Mouse (Mus musculus): ENCODE data around the gene Stambpl1. TPM values are rescaled to one million over a fixed set of nuclear protein-coding genes. Genes with fewer than 3 reads are reported as not detected.
A peak's percentile ranks its signal among the peaks of the same experiment; 100 is the strongest.

Stambpl1 gene
- polyA plus RNA-seq, 1 experiment from 2014 or later: 1.6 TPM

DNA sequence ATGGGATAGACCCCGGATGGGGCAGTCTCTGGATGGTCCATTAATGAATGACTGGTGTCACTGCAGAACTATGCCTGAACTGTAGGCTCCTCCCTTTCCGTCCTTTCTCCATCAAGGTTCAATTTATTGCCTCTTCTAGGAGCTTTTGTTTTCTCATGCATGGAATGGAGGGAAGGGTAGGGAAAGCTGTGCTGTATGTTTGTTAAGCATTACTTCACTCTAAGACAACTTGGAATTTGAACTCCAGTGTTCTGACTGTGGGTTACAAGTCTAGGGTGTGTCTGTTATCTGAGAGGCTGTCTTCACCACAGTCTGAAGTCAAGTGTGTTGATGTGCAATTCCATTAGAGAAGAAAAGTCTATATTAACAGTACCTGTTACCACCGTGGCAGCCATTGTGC is 17.0 kb downstream of the Stambpl1 start:
- Histone ChIP-seq H3K4me2 (no peak overlapping the region), H3K4me3 (ENCODE audit: low read depth, low read length) (no peak overlapping the region), H3K9me3 (ENCODE audit: control insufficient read depth, low read length) (no peaks in the 10 kb centered on the region), H3K36me3 (ENCODE audit: control insufficient read depth, insufficient read depth, low read length) (no peaks in the 10 kb centered on the region), H3K27ac (ENCODE audit: low read depth, low read length) (no peak overlapping the region), H3K4me1 (ENCODE audit: control insufficient read depth, insufficient read depth, low read length) (no peaks in the 10 kb centered on the region), H3K9ac (ENCODE audit: low read length) (no peak overlapping the region), H3K27me3 (ENCODE audit: control insufficient read depth, insufficient read depth, low read length) (no peaks in the 10 kb centered on the region)
- DNase-seq (ENCODE audit: low spot score, missing footprints) (peak; percentile 17), ATAC-seq (ENCODE audit: low FRiP score) (no peak)
- WGBS: 73% methylated on average over 3 of the region's 3 CpGs

DNA sequence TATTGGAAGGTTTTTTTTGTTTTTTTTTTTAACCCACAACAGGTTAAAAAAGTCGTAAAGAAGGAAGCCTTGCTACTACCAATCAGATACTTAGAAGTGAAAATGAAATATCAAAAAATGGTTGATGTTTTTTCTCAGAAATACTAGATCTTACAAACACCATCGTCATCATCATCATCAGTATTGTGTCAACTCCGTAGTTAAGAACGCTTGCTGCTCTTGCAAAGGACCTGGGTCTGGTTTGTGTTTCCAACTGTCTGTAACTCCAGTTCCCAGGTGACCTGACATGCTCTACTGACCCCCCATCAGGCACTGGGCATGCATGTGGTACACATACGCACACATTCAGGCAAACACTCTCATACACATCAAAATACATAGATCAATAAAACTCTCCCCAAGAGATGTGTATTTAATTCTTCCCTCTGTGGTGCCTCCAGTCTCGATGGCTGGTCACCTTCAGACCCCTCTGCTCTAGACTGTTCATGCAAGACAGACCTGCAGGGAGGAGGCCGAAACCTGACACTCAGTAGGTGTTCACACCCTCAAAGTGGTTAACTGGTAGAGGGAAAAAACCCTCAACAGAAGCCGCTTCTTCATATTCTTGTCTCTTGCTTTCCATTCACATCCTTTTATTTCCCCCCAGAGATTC is 18.0 kb downstream of the Stambpl1 start:
- H3K4me3 ChIP-seq (ENCODE audit: low read depth, low read length): no peak overlapping the region
- no peaks in the 10 kb centered on the region for H3K36me3 ChIP-seq (ENCODE audit: control insufficient read depth, insufficient read depth, low read length)
- no peak overlapping the region for H3K4me2 ChIP-seq
- ATAC-seq (ENCODE audit: low FRiP score) (no peak), DNase-seq (ENCODE audit: low spot score, missing footprints) (peak; percentile 64)
- no peak overlapping the region for H3K27ac ChIP-seq (ENCODE audit: low read depth, low read length)
- H3K9ac ChIP-seq (ENCODE audit: low read length): no peak overlapping the region
- H3K9me3 ChIP-seq (ENCODE audit: control insufficient read depth, low read length): no peaks in the 10 kb centered on the region
- no peaks in the 10 kb centered on the region for H3K4me1 ChIP-seq (ENCODE audit: control insufficient read depth, insufficient read depth, low read length)
- WGBS: 84% methylated on average over 8 of the region's 8 CpGs
- H3K27me3 ChIP-seq (ENCODE audit: control insufficient read depth, insufficient read depth, low read length): no peaks in the 10 kb centered on the region

- no peaks in the 10 kb centered on the region for H3K27me3 ChIP-seq (ENCODE audit: control insufficient read depth, insufficient read depth, low read length)
Measured at GRCm38 (mm10) chr19:34210841-34211240, 18.8 kb downstream of the Stambpl1 start.

DNA sequence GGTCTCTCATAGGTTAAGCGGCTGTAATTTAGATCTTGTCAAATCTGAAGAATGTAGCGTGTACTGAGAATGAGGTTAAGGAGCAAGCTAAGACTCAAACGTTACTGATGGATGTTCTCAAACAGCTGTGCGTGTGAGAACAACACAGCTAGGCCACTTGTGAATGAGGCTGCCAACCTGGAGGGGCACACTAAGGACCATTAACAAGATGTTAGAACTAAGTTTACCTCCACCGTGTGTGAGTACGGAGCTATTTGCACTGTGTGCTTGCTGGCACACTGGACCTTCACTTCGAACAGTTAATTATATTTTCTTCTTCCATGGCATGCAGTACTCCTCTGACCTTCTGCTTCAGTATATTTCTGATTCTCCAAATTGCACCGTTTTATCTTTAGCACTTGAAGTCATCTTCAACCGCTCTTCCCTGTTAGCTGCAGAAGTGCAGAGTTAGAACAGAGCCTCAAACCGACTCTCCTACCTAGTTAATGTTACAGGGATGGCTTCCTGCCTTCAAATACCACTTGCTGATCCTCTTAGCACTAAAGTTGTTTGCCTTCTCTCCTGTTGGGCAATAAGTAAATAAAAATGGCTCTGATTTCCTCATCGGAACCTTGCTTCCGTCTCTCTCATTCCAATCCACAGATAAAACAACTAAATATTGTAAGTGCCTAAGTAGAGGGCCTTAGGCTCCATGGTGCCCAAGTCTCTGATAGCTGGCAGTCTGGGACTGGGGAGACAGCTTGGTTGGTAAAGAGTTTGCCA is 20.6 kb downstream of the Stambpl1 start:
- H3K4me3 ChIP-seq (ENCODE audit: low read depth, low read length): no peak overlapping the region
- no peaks in the 10 kb centered on the region for H3K4me1 ChIP-seq (ENCODE audit: control insufficient read depth, insufficient read depth, low read length)
- no peak overlapping the region for H3K9ac ChIP-seq (ENCODE audit: low read length)
- no peak overlapping the region for H3K27ac ChIP-seq (ENCODE audit: low read depth, low read length)
- WGBS: 86% methylated on average over 12 of the region's 12 CpGs
- no peak overlapping the region for H3K4me2 ChIP-seq
- no peaks in the 10 kb centered on the region for H3K27me3 ChIP-seq (ENCODE audit: control insufficient read depth, insufficient read depth, low read length)
- H3K36me3 ChIP-seq (ENCODE audit: control insufficient read depth, insufficient read depth, low read length): no peaks in the 10 kb centered on the region
- H3K9me3 ChIP-seq (ENCODE audit: control insufficient read depth, low read length): no peaks in the 10 kb centered on the region
- DNase-seq (ENCODE audit: low spot score, missing footprints): no peak
- ATAC-seq (ENCODE audit: low FRiP score): no peak

More at GRCm38 (mm10) chr19:34210841-34211240, 18.8 kb downstream of the Stambpl1 start:
- DNase-seq (ENCODE audit: low spot score, missing footprints) (peak; percentile 19), ATAC-seq (ENCODE audit: low FRiP score) (no peak)
- no peak overlapping the region for H3K9ac ChIP-seq (ENCODE audit: low read length)
- no peaks in the 10 kb centered on the region for H3K9me3 ChIP-seq (ENCODE audit: control insufficient read depth, low read length)
- H3K4me2 ChIP-seq: no peak overlapping the region
- 54% methylated on average over 2 of the region's 2 CpGs for WGBS
- H3K27ac ChIP-seq (ENCODE audit: low read depth, low read length): no peak overlapping the region
- H3K36me3 ChIP-seq (ENCODE audit: control insufficient read depth, insufficient read depth, low read length): no peaks in the 10 kb centered on the region
- H3K4me3 ChIP-seq (ENCODE audit: low read depth, low read length): no peak overlapping the region
- no peaks in the 10 kb centered on the region for H3K4me1 ChIP-seq (ENCODE audit: control insufficient read depth, insufficient read depth, low read length)

- H3K9me3 ChIP-seq (ENCODE audit: control insufficient read depth, low read length): no peaks in the 10 kb centered on the region
Measured at GRCm38 (mm10) chr19:34213251-34213645, 21.2 kb downstream of the Stambpl1 start.

GRCm38 (mm10) chr19:34214136-34214535 is 22.1 kb downstream of the Stambpl1 start:
- Histone ChIP-seq H3K27me3 (ENCODE audit: control insufficient read depth, insufficient read depth, low read length) (no peaks in the 10 kb centered on the region), H3K9me3 (ENCODE audit: control insufficient read depth, low read length) (no peaks in the 10 kb centered on the region), H3K9ac (ENCODE audit: low read length) (no peak overlapping the region), H3K36me3 (ENCODE audit: control insufficient read depth, insufficient read depth, low read length) (no peaks in the 10 kb centered on the region), H3K4me1 (ENCODE audit: control insufficient read depth, insufficient read depth, low read length) (no peaks in the 10 kb centered on the region), H3K4me3 (ENCODE audit: low read depth, low read length) (no peak overlapping the region), H3K27ac (ENCODE audit: low read depth, low read length) (no peak overlapping the region), H3K4me2 (no peak overlapping the region)
- DNase-seq (ENCODE audit: low spot score, missing footprints) (peak; percentile 80), ATAC-seq (ENCODE audit: low FRiP score) (no peak)
- 60% methylated on average over 4 of the region's 4 CpGs for WGBS

More at GRCm38 (mm10) chr19:34213251-34213645, 21.2 kb downstream of the Stambpl1 start:
- Histone ChIP-seq H3K4me2 (no peak overlapping the region), H3K9ac (ENCODE audit: low read length) (no peak overlapping the region), H3K4me1 (ENCODE audit: control insufficient read depth, insufficient read depth, low read length) (no peaks in the 10 kb centered on the region), H3K36me3 (ENCODE audit: control insufficient read depth, insufficient read depth, low read length) (no peaks in the 10 kb centered on the region), H3K27ac (ENCODE audit: low read depth, low read length) (no peak overlapping the region), H3K4me3 (ENCODE audit: low read depth, low read length) (no peak overlapping the region), H3K27me3 (ENCODE audit: control insufficient read depth, insufficient read depth, low read length) (no peaks in the 10 kb centered on the region)
- ATAC-seq (ENCODE audit: low FRiP score) (no peak), DNase-seq (ENCODE audit: low spot score, missing footprints) (peak; percentile 68)

DNA sequence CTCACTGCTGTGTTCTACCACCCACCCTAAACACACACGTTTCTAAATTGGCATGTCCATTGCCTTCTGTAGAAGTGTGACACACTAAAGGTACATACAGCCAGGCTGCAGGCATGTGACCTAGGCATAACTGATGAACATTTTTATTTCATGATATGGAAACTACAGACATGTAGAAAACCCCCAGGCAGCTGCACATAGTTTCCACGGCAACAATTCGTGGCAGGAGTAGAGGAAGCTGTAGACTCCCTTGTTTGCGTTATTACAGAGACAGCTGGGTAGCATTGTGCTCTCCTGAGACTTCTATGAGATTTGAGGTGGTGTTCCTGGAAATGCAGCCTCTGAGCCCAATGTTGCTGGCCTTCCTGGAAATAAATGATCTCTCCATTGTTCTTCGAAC is 24.9 kb downstream of the Stambpl1 start:
- no peak overlapping the region for H3K9ac ChIP-seq (ENCODE audit: low read length)
- H3K9me3 ChIP-seq (ENCODE audit: control insufficient read depth, low read length): no peaks in the 10 kb centered on the region

GRCm38 (mm10) chr19:34217761-34218160 is 25.7 kb downstream of the Stambpl1 start:
- 80% methylated on average over 3 of the region's 3 CpGs for WGBS

More for the DNA sequence above, 24.9 kb downstream of the Stambpl1 start:
- H3K4me2 ChIP-seq: no peak overlapping the region
- no peaks in the 10 kb centered on the region for H3K27me3 ChIP-seq (ENCODE audit: control insufficient read depth, insufficient read depth, low read length)
- H3K4me3 ChIP-seq (ENCODE audit: low read depth, low read length): no peak overlapping the region
- no peaks in the 10 kb centered on the region for H3K4me1 ChIP-seq (ENCODE audit: control insufficient read depth, insufficient read depth, low read length)
- no peak overlapping the region for H3K27ac ChIP-seq (ENCODE audit: low read depth, low read length)
- H3K36me3 ChIP-seq (ENCODE audit: control insufficient read depth, insufficient read depth, low read length): no peaks in the 10 kb centered on the region
- 77% methylated on average over 5 of the region's 5 CpGs for whole genome bisulfite sequencing
- peak; percentile 41 for DNase-seq (ENCODE audit: low spot score, missing footprints)
- no peak for ATAC-seq (ENCODE audit: low FRiP score)

DNA sequence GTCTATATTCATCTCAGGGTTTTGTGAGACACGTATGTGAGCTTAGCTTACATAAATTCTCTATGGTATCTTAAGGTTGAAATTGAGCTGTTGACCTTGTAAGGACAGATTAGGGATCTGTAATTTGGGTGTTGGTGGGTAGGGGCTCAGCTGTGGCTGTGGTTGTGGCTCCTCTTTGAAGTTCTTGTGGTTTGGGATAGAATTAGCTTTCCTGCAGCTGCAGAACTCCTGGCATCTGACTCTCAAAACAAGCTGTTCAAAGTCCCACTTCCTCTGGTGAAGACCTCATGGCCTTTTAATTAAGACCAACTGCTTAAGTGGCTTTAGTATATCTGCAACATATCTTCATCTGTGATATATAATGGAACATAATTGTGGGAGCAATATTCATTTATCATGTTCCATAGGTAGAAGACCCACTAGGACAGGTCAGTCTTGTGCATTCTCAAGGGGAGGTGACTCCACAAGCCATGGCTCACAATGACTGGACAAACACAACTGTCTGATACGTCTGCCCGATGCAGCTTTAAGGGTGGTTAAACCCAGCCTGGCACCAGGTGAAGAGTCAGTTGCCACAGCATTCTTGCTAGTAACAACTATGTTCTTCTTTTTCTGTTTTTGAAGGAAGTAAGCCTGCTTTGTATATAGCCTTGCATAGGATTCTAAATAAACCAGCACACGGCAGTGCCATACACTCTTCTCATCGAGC is 27.4 kb downstream of the Stambpl1 start:
- H3K4me3 ChIP-seq (ENCODE audit: low read depth, low read length): no peak overlapping the region
- H3K36me3 ChIP-seq (ENCODE audit: control insufficient read depth, insufficient read depth, low read length): no peaks in the 10 kb centered on the region
- no peak for ATAC-seq (ENCODE audit: low FRiP score)
- no peaks in the 10 kb centered on the region for H3K9me3 ChIP-seq (ENCODE audit: control insufficient read depth, low read length)
- WGBS: 78% methylated on average over 5 of the region's 5 CpGs
- H3K9ac ChIP-seq (ENCODE audit: low read length): no peak overlapping the region
- no peak overlapping the region for H3K4me2 ChIP-seq
- H3K27ac ChIP-seq (ENCODE audit: low read depth, low read length): no peak overlapping the region
- no peaks in the 10 kb centered on the region for H3K27me3 ChIP-seq (ENCODE audit: control insufficient read depth, insufficient read depth, low read length)
- DNase-seq (ENCODE audit: low spot score, missing footprints): peak; percentile 8
- no peaks in the 10 kb centered on the region for H3K4me1 ChIP-seq (ENCODE audit: control insufficient read depth, insufficient read depth, low read length)

More at GRCm38 (mm10) chr19:34217761-34218160, 25.7 kb downstream of the Stambpl1 start:
- Histone ChIP-seq H3K4me2 (no peak overlapping the region), H3K9me3 (ENCODE audit: control insufficient read depth, low read length) (no peaks in the 10 kb centered on the region), H3K27me3 (ENCODE audit: control insufficient read depth, insufficient read depth, low read length) (no peaks in the 10 kb centered on the region), H3K4me1 (ENCODE audit: control insufficient read depth, insufficient read depth, low read length) (no peaks in the 10 kb centered on the region), H3K9ac (ENCODE audit: low read length) (no peak overlapping the region), H3K27ac (ENCODE audit: low read depth, low read length) (no peak overlapping the region), H3K4me3 (ENCODE audit: low read depth, low read length) (no peak overlapping the region), H3K36me3 (ENCODE audit: control insufficient read depth, insufficient read depth, low read length) (no peaks in the 10 kb centered on the region)
- DNase-seq (ENCODE audit: low spot score, missing footprints): peak; percentile 59
- no peak for ATAC-seq (ENCODE audit: low FRiP score)
